Mouse (Mus musculus): ENCODE results near the gene Ppfia4.

Gene Ppfia4

DNA sequence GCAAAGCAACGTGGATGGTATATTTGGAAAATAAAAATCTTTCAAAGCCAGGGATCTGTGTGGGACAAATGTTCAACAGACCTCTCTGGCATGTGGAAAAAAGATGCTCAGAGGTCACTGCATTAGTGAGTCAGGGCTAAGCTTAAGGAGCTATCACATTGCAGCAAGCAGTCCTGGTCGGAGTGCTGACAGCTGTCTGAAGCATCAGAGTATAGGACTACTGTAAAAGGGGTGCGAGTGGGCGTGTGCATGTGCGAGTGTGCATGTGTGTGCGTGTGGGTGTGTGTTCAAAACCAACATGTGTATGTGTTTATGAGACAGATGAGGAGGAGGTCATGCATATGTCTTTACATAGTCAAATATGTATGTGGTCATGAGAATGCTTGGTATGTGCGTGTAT is 6.4 kb upstream of the Ppfia4 start:
- no peak for DNase-seq (ENCODE audit: low spot score in 2 of 2)

DNA sequence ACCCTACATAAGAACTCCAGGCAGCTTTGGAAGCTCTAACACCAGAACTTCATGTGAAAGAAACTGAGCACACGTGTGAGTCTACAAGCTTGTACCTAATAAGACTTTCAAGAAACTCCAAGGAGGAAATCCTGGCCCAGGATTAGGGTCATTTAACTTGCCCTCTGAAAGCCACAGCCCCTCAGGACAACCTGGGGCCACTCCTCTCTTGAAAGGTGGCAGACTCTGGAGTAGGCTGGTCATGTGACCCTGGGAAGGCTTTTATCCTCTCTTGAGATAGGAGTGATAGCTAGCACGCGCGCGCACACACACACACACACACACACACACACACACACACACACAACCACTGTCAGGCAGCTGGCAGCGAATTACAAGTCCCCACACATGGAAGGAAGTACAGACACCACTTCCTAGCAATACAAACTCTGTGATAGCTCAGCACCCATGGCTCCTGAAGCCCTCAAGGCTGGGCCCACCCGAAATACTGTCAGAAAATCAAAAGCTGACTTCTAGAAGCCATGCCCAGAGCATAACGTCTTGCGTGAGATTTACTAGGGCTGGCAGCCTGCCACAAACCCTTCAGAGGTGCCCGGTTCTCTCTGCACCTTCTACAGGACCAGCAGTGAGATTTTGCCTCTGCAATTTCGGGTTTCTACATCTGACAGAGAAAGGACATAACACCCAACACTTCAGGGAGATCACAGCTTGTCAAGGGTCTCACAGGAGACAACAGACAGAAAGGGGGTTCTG is 4.4 kb upstream of the Ppfia4 start:
- DNase-seq (ENCODE audit: low spot score in 2 of 2): no peak

DNA sequence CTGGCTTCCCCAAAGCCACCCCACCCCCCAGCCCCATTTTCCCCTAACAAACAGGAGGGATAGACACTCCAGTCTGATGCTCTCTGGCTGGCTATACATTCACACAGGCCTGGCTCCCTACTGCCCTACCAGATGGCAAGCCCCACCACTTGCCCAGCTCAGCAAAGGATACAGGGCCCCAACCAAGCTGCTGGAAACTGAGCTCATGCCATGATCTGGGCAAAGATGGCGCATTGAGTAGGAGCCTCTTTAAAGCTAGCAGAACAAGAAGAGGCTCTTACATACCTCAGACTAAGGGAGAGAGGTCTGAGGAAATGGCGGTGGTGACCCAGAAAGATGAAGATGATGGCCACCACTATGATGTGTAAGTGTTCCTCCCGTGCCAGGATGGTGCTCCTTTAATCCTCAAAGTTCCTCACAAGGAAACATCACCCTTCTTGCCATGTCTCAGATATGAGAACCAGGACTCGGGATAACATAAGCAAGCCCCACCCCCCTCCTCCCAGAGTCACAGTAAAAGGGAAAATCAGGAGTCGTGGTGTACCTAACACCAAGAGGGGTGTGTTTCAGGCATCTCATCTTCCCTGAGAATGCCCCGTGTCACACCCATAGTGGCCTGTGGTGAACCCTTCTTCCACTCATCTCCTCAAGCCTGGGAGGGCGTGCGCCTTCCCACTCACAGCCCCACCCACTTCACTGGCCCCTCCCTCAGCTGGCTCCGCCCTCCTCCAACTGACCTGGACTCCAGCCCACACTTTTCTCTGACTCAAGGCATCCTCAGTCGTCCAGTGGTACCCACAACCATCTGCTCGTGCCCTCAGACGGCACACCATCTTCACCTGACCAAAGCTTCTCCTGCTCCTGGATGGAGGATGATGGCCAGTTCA is 3.4 kb upstream of the Ppfia4 start:
- peak in 1 of 2 experiments; percentile 31 for DNase-seq (ENCODE audit: low spot score in 2 of 2)

DNA sequence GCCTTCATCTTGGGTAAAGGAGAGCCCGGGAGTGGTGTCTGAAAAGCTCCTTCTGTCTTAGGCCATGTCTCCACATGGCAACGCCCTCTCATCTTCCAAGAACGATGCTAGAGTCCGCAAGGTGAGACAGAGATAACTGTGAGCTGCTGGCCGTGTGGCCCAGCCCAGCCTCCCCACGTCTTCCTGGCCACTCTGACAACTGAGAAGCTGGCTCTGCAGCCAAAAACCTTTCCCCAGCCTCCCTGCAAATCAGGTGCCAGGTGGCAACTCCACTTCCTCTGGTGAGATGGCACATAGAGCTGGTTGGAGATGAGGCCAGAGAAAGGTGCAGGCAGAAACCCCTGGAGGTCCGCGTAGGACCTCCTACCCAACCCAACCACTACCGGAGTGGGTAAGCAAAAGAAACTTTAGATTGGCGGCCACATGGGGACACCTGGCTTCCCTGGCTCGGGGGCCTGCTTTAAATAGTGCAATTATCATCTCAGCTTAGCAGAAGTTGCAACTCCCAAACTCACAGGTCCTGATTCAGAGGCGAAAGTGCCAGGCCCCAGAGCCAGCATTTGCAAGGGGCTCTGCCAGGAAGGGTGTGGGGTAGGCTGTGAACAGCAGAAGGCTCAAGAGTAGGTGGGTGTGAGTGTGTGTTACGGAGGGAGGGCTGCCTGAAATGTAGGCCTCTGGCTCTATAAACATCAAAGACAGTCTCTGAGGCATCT is 2.6 kb upstream of the Ppfia4 start:
- peak; percentile 69 to 75 for DNase-seq (ENCODE audit: low spot score in 2 of 2)

DNA sequence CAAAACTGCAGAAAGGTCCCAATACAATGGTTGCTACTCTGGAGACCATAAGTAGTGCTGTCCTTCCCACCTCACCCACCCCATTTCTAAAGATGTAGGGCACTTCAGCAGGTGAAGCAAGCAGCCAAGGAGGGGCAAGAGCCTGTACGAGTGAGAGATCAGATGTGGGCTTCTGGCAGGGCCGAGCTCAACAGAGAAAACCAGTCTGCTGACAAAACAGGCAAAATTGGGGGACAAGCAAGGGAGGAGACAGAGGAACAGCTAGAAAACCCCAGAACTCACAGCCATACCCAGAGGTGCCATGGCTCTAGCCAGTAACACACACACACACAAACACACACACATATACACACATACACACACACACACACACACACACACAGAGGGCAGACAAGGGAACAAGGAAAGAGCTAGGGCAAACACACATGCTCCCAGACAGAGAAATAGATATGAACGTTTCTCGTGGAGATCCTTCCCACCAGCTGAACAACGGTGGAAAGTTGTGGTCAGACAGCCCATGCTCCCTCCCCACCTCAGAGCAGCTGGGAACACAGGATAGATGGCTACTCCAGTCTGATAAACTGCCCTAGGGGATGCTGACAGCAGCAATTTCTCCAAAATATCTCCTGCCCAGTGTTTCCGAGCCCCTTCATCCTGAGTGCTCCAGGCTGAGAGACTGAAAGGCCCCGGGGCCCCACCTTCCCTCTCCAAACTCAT is 1.5 kb upstream of the Ppfia4 start:
- DNase-seq (ENCODE audit: low spot score in 2 of 2): no peak

DNA sequence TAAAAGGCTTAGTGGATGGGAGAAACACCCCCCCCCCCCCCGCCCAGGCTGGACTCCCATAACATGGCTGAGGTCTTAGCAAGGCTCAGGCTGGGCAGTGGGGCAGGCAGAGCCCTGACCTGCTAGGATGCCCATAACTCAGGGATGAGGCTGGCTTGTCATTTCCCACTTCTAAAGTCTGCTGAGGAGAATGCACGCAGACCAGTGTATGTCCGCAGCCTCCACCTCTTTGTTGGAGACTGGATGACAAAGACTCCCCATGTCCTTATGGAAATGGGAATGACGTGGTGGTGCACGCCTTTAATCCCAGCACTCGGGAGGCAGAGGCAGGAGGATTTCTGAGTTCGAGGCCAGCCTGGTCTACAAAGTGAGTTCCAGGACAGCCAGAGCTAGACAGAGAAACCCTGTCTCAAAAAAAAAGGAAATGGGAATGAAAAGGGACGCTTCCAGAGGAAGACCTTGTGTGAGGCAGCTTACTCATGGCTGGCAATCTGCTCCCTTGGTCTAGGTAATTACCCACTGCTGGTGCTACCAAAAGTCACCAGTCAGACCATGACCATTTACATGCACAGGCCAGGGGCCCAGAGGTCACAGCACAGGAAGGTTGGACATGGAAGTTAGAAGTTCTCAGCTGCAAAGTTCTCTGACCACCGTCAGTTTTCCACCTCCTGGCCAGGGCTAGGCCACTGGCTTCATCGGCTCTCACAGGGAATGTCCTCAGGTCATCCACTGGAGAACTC is 813 bp upstream of the Ppfia4 start:
- no peak for DNase-seq (ENCODE audit: low spot score in 2 of 2)

DNA sequence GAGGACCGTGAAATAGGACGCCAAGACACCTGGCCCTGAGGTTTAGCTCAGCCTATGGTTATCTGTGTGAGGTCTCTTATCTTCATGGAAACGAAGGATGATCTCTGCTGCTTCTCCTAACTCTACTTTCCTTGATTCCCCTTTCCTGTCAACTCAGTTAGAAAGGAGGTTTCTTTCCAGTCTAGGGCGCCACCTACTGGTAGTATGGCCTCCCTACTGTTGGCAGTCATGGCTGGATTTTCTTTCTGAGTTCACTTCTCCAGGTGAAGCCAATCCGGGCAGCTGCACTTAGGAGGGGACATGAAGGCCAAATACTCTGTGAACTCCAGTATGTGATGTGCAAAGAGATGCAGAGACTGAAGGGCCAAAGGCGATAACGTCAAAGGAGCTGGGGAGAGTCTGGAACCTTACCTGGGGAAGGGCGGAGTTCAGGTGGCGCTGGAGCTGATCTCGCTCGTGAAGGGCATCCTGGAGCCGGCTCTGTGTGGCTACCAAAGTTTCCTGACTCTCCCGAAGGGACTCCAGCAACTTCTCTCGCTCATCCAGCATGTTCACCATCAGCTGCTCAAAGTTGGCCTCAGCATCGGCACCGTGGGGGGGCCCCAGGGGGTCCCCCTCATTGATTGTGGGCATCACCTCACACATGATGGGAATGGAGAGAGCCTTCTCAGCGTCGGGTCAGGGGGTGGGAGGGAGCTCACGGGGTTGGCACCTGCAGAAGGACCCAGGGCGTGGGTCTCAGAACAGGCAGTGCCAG is 671 bp downstream of the Ppfia4 start:
- peak; percentile 45 to 91 for DNase-seq (ENCODE audit: low spot score in 2 of 2)

DNA sequence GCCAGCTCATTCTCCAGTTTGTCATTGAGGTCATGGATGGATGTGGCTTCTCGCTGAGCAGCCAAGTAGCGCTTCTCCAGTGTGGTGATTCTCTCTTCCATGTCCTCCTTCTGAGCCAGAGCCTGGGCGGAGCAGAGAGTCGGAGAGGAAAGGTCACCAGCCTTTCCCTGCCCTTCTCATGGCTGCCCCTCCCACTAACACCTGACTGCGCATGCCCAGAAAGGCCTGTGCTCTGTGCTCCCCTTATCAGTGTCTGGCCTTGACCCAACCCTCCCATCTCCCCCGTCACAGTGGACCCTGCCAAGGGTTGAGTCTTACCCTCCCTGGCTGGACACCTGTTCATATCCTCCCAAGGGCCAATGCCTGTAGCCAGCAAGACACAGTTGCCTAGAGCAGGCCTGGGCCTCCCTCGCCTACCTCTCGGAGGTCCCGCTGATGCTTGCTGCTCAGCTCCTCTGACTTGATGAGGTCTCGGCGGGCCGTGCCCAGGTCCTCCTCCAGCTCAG is 5.8 kb downstream of the Ppfia4 start:
- no peak for DNase-seq (ENCODE audit: low spot score in 2 of 2)

DNA sequence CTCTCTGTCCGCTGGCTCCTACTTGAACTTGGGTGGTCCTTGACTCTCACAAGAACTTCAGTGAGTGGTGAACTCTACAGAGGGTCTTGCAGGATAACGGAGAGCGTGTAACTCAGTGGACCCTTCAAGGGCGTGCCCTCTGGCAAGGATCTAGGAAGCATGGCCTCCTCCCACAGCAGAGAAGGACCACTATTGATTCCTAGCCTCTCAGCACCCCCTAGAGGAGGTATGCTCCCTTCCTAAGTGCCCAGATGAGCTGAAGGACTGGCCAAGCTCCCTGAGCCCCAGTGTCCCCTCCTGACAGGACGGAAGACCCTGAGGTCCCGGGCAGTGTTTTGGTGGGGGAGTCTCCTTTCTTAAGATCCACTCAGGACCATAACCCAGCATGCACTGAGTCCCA is 10.1 kb downstream of the Ppfia4 start:
- DNase-seq (ENCODE audit: low spot score in 2 of 2): peak in 1 of 2 experiments; percentile 57

DNA sequence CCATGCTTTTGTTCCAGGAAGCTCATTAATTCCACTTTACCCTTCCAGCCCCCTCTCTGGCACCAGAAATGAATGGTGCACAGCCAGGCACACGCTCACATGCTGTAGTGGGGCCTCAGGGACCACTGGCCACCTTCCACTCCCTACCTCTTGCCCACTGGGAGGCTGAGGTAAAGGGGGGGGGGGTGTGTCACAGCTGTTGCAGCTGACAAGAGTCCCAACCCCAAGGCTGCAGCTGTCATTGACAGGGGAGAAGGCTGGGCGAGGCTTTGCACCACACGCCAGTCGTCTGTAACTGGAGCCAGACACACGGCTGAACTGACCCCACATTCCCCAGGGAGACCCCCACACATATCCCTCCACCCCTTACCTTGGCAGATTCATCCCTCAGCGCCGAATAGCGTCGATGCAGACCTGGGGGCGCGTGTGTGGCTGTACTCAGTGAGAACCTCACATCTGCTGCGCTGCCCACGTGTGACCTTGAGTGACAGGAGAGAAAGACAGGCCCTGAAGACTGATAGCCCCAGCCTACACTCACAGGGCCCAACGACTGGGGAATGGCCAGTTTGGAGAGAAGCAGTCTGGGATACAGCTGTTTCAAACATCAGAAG is 11.9 kb downstream of the Ppfia4 start:
- DNase-seq (ENCODE audit: low spot score in 2 of 2): no peak

DNA sequence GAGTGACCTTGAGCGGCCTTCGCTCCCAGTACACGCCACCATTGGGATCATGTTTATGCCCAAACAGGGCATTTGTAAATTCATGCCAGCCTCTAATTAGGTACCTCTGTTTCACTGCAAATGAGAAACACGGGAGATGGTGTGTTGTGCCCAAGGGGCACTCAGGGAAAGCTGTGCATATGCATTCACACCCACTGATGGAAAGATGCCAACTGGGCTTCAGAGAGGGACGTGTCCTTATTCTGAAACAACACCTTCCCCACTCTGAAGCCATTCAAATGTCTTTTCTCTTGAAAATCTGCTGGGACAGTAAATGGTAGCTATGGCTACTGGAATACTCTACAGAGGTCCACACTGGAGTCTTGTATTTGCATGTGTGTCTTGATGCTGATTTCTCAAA is 14.5 kb downstream of the Ppfia4 start:
- no peak for DNase-seq (ENCODE audit: low spot score in 2 of 2)

DNA sequence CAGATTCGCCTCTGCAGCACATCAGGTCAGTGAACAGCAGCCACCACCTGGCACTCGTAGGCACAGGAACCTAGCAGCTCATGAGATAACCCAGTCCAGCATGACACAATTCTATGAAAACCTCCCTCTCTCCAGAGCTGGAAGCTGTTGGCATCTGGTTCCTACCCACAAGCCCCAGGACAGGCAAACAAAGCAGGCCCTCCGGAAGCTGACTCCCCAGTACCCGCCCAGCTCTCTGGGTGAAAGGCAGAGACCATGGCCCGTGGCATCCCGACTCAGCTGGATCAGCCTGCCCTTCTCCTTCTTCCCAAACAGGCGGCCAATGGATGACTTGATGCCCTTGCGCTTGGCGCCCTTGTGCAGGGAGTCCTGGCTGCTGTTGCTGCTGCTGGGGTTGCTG is 16.4 kb downstream of the Ppfia4 start:
- DNase-seq (ENCODE audit: low spot score in 2 of 2): no peak

DNA sequence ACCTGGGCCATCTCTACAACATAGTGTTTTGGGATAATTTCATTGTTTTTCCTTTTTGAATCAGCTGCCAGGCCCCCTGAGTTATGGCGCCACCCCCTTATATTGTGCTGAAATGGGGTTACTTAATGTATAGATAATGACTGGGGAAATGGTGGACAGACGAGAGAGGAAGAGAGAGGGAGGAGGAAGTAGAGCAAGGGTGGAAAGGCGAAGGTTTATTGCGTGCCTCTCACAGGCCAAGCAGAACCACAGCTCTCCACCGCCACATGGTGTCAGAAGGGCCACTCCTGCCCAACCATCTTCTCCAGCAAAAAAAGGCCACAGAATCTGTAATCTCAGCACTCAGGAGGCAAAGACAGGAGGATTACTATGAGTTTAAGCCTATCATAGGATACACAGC is 17.5 kb downstream of the Ppfia4 start:
- no peak for DNase-seq (ENCODE audit: low spot score in 2 of 2)

DNA sequence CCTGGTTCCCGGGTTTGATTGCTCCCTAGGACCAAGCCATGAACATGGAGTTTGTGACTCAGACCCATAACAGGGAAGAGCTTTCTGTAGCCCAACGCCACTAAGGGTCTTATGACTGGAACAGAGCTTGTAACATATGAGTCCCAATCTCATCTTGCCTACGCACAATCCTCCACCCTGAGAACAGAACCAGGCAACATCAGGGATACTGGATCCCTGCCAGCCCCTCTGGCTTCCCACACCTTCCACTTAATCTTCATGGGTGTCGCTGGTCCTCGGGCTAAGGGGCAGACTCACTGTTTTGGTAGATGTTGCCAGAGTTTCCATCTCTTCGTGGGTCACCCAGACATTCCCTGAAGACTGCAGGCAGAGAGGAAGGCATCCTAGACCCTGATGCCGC is 21.0 kb downstream of the Ppfia4 start:
- no peak for DNase-seq (ENCODE audit: low spot score in 2 of 2)

DNA sequence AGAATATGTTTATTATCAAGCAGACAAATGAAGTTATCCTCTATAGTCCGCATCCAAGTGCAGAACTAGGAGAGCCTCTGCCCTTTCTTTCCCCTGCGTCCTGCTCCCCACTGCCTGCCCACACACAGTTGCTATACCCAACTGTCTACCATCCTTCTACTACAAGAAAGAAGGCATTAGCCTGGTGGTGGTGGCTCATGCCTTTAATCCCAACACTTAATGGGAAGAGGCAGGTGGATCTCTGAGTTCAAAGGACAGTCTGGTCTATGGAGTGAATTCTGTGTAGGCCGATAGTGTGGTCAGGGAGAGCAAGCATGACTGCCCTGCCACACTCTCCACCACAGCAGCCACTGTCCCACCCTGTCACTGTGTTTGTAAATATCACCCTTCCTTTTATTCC is 22.0 kb downstream of the Ppfia4 start:
- DNase-seq (ENCODE audit: low spot score in 2 of 2): no peak

DNA sequence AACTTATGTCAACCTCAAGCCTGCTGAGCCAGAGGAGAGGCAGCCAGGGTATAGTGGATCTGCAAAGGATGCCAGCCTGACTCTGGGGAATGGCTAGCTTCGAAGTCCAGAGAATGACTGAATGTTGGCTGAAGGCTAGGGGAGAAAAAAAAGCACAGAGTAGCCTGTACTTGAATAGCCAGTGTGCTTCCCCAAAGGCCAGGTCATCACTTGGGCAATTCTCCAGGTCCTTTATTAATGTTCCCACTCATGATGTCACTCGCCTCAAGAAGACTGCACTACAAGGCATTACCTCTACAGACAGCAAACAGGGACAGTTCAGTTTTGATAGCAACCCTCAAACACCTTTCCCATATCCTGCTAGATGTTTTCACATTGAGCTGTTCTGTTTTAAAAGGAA is 22.4 kb downstream of the Ppfia4 start:
- no peak for DNase-seq (ENCODE audit: low spot score in 2 of 2)

DNA sequence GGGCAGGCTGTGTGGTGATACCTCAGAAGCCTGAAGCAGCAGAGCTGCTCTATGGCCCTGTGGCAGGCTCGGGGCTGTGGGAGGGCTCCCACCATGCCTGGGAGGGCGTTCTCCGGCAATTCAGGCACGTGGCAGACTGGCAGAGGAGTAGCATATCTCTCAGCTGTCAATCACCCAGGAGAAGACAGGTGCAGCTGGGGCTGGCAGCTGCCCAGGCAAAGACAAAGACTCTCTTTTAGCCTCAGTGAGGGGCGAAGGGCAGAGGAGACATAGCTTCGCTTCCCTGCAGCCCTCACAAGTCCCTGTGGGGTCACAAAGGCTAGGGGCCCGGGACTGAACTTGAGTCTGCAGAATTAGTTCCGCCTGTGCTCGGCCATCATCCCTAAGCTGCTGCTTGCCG is 25.3 kb downstream of the Ppfia4 start:
- DNase-seq (ENCODE audit: low spot score in 2 of 2): no peak

DNA sequence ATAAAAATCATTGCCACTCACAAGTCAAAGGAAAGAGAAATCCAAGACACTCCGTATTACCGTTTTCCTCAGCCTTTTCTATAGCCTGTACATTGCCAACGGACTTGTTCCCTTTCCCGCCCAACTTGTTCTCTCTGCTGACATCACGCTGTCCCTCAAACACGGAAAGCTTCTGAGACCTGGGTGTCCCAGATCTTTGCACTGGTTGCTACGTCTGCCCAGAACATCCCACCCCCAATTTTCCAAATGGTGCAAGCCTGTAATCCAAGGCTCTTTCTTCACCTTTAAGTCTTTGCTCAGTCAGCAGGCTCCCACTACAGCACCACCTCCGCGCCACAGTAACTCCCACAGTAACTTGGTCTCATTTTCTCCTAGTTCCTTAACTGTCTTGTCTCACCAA is 27.8 kb downstream of the Ppfia4 start:
- peak in 1 of 2 experiments; percentile 23 for DNase-seq (ENCODE audit: low spot score in 2 of 2)

DNA sequence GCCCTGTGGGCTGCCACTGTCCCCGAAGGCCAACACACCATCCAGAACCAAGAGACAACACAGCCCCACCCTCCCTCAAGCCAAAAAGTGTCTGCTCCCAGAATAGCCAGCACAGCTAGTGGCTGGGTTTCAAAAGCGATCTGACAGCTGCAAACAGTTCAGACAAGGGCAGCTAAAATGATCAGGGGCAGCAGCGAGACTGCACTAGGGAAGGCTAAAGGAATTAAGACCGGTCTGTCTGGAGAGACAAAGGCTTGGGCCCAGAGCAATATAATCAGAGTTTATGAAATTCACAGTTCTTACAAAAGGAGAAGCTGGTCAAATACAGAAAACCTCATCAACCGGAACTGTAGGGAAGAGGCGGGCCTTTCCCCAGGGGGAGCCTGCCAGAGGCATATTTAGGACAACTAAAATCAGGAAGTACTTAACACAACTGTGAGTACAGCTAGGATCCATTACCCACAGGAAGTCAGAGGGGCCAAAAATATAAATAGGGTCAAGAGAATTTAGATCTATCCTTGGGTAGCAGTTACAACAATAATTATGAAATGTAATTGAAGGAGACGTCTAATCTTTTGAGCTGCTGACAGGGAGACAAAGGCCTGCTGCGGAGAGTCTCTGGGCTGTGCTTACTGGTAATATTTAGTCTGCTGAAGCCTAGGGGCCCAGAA is 30.0 kb downstream of the Ppfia4 start:
- DNase-seq (ENCODE audit: low spot score in 2 of 2): peak in 1 of 2 experiments; percentile 36
